Mouse (Mus musculus) left cerebral cortex, adult 2 months (tissue): ENCODE results near the gene Hs6st1. TPM values are rescaled to one million over a fixed set of nuclear protein-coding genes. Genes with fewer than 3 reads are reported as not detected.

Source experiments
- DNase-seq, 2 experiments: peaks; one replicate each; pipeline ENCODE4 v3.0.0; 2021 to 2022; ENCODE audit warnings: low spot score in 2 of 2, mixed read lengths in 1 of 2; ENCODE audit errors: extremely low spot score in 1 of 2
- H3K27ac ChIP-seq: fragments of 200-600 bp; 2 replicates; pipeline ENCODE4 v1.8.1; 2022
- H3K4me3 ChIP-seq: fragments of 200-600 bp; 2 replicates; pipeline ENCODE4 v1.8.1; 2022
- CTCF ChIP-seq: fragments of 200-600 bp; IDR thresholded peaks from 2 replicates; pipeline ENCODE4 v1.8.1; 2022; ENCODE audit warnings: antibody characterized with exemption, mild to moderate bottlenecking, moderate library complexity
- intact Hi-C: fragments of 180-260 bp; cut with DNase I; formaldehyde crosslinking; loops from one replicate; pipeline ENCODE4 v1.15.1; 2025
- total RNA-seq, 2 experiments: library from RNA; stranded (reverse); gene quantifications; 2 replicates each; pipeline ENCODE4 v1.2.3; 2021

The Hs6st1 gene
- total RNA-seq, 2 experiments from 2014 or later: 52.8 to 56.1 TPM

GRCm38 (mm10) chr1:36054967-36055357, 13.2 kb upstream of the Hs6st1 start:
- intact Hi-C loops: no loop called here
- Histone ChIP-seq H3K4me3 (no peak overlapping the region), H3K27ac (no peak overlapping the region)
- no peak for DNase-seq
- no peak for TF ChIP-seq CTCF

GRCm38 (mm10) chr1:36059351-36059750, 8.8 kb upstream of the Hs6st1 start:
- Histone ChIP-seq H3K27ac (no peak overlapping the region), H3K4me3 (no peak overlapping the region)
- no peak for TF ChIP-seq CTCF
- intact Hi-C loops: no loop called here
- no peak for DNase-seq

GRCm38 (mm10) chr1:36059959-36060953, 7.9 kb upstream of the Hs6st1 start:
- no peak for DNase-seq
- Histone ChIP-seq H3K4me3 (no peak overlapping the region), H3K27ac (no peak overlapping the region)
- no peak for TF ChIP-seq CTCF
- intact Hi-C loops: no loop called here

DNA sequence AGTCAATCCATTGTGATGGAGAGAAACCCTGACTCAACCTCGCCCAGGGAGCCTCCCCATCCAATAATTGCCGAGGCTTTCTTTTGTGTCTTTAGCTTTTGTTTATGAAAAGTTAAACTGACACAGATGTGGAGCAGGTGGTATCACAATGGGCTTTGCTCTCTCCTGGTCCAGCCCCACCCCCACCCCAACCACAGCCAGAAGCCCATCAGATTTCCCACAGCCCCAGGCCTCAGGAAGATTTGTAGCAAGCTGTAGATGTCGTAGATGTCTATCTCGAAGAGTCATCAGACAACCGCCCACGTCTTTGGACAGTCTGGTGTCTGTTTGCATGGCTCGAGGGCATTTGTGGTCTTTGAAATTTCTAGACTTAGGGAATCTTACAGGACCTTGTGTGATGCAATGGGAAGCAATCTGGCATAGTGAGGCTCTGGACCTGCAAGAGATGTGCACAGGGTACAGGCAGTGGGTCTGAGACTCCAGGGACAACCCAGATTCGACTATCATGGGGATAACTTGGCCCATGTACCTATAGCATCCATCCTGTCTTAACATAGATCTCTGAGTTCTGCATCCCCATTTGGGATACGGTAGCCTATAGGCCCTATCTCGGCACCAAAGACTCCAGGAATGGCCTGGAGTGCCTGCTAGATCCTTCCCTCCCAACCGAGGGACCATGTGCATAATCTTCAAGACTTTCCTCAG, 6.8 kb upstream of the Hs6st1 start:
- H3K4me3 ChIP-seq: no peak overlapping the region
- intact Hi-C loops: no loop called here
- TF ChIP-seq CTCF: no peak

DNA sequence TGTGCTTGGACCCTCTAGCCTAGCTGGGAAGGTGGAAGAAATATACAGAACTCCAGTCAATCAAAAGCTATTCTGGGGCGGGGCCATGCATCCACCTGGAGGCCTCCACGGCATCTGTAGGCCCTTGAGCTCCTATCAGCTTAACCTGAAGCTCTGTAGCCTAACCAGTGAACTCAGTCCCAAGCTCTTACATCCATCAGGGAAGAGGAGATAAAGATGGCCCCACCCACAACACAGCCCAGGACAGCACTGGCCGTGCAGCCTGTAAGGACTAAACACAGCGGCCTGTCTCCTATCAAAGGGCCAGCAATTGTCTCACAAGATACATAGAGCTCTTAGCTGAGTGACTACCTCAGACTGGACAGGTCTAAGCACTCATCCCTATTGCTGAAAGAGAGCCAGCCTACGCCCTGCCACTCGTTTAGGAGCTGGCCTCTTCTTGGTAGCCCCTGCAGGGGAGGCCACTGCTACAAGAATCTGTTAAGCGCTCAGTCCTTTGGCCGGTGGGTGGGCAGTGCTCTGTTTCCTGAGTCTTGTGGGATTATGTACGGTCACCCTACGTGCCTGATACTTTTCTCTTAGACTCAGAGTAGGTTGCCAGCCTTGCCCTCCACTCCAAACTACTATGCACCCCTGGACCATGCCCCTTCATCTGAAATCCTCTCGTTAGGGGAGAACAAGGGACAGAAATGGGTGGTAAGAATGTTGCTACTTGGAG, 6.0 kb upstream of the Hs6st1 start:
- no peak for DNase-seq
- H3K4me3 ChIP-seq: no peak overlapping the region

More for the DNA sequence above, 6.8 kb upstream of the Hs6st1 start:
- no peak for DNase-seq
- H3K27ac ChIP-seq: no peak overlapping the region

DNA sequence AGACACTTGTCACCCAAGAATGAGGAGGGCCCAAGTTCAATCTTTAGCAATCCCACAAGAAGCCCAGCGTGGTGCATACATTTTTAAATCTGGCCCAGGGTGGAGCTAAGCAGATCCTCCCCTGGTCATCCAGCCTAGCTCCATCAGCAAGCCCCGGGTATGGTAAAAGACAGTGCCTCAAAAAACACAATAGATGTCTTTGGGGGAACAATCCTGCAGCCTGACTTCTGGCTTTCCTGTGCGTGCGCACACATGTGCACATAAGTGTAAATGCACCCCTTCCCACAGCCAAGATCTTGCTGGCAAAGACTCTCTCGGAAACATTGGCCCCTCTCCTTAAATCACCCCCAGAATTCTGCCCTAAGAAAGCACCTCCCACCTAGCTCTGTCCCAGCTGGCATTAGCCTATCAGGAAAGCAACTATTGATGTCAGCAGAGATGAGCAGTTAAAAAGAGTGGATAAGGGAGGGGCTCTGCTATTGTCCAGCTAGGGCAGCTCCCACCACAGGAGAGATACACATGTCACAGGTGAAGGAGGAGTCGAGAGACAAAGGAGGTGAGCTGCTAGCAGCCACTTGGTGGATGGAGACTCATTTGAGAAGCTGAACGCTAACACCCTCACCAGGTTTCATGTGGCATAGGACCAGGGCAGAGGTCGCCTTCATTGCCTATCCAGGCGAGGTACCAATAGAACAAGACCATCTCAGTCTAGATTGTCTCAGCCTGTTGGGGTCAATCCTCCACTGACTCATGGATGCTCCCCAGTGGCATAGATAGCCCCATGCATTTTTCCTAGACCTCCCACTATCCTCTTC, 5.2 kb upstream of the Hs6st1 start:
- no peak for DNase-seq
- no peak overlapping the region for H3K4me3 ChIP-seq
- intact Hi-C loops: no loop called here
- no peak for TF ChIP-seq CTCF
- H3K27ac ChIP-seq: no peak overlapping the region

More for the DNA sequence above, 6.0 kb upstream of the Hs6st1 start:
- no peak for TF ChIP-seq CTCF
- intact Hi-C loops: no loop called here
- no peak overlapping the region for H3K27ac ChIP-seq

DNA sequence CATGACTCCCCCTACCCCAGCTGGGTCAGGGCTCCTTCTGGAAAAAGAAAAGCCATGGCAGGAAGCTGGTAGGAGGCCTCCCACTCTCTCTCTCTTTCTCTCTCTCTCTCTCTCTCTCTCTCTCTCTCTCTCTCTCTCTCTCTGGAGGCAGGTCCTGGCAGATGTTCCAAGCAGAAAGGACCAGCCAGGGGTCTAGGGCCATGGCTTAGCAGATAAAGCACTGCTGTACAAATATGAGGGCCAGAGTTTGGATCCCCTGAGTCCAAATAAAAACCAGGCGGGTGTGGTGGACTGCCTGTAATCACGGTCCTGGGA, 4.6 kb upstream of the Hs6st1 start:
- Histone ChIP-seq H3K4me3 (no peak overlapping the region), H3K27ac (no peak overlapping the region)
- intact Hi-C loops: no loop called here
- no peak for TF ChIP-seq CTCF
- DNase-seq: no peak

DNA sequence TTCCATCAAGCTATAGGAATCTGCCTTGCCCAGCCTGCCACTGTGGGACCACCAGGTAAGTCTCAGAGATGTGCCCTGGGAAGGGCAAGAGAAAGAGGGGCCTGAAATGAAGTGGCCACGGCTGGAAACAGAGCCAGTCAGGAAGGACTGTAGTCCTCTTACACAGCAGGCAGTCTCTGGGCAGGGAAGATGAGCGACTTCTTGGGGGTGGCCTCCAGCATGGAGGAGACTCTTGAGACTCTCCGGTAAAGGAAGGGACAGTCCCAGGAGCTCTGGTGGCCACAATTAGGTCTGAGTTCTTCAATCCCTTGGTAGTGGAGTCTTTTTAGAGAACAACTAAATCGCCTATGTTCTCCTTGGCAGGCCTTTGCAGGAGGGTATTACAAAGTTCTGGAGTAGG, 4.0 kb upstream of the Hs6st1 start:
- H3K27ac ChIP-seq: no peak overlapping the region
- no peak for DNase-seq

DNA sequence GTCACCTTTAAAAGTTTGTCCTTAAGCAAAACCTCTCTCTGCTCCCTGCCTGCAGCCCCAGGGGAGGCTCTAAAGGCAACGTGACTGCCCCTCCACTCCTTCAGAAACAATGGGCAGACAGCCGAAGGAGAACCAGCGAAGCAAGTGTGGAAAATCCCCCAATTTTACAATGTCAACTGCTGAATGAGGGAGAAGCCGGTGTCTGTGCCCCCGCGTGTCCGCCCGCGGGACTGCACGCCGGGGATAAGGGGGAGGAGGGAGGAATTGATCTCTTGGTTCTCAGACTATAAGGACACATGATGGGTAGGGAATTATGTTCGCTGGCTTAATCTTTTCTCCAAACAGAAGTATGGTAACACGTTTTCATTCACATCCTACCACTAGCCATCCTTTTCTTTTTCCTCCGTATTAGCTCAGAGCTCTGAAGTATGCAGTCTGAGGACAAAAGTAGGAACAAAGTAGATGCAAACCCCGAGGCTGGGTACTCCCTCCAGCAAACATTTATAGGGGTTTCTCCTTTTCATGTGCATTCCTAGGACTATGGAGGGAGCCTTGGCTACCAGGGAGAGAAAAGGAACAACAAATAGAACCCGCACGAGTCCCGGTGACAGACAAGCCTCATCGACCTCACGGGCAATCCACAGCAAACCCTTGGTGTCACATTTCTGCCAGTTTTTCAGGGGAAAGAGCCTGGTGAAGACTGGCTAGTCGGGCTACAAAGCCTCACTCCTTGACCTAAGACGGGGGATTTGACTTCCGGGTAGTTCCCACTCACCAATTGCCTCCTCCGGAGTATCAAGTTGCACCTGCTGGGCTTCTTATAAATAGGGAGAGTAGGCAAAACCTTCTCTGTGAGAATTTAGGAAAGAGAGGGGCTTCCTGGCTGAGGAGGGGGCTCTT, 3.1 kb upstream of the Hs6st1 start:
- DNase-seq: peak; percentile 90 to 93
- peak; percentile 91 for TF ChIP-seq CTCF
- H3K4me3 ChIP-seq: peak overlapping the region; percentile 45
- intact Hi-C loops: loop anchor here (5.0 kb wide), 3 partner anchors 188 to 1173 kb away; no protein-coding TSS in a partner anchor
- H3K27ac ChIP-seq: peak overlapping the region; percentile 82

More for the DNA sequence above, 4.0 kb upstream of the Hs6st1 start:
- TF ChIP-seq CTCF: no peak
- no peak overlapping the region; the same call in 1 of the 2 replicates for H3K4me3 ChIP-seq
- intact Hi-C loops: no loop called here

GRCm38 (mm10) chr1:36065761-36066150, 2.4 kb upstream of the Hs6st1 start:
- no peak for DNase-seq
- Histone ChIP-seq H3K4me3 (no peak overlapping the region), H3K27ac (0 out of 2 replicates have a peak overlapping the region, but pooled peaks have one; percentile 82)
- intact Hi-C loops: loop anchor here (5.0 kb wide), 3 partner anchors 188 to 1173 kb away; no protein-coding TSS in a partner anchor
- no peak for TF ChIP-seq CTCF
